Mouse (Mus musculus) brain, embryonic 14.5 days (tissue): ENCODE measurements around the gene Prps1.

ENCODE experiments used
- CTCF ChIP-seq: fragments of 200-500 bp; IDR thresholded peaks from 2 replicates; pipeline ENCODE4 v1.5.1; 2012; ENCODE audit warnings: inconsistent platforms, mild to moderate bottlenecking, moderate library complexity, borderline replicate concordance; ENCODE audit not compliant: insufficient read depth, insufficient read length; ENCODE audit errors: extremely low read depth
- POLR2A ChIP-seq: fragments of 200-500 bp; IDR thresholded peaks from 2 replicates; pipeline ENCODE4 v1.6.1; 2012; ENCODE audit warnings: mild to moderate bottlenecking, inconsistent platforms, borderline replicate concordance; ENCODE audit not compliant: poor library complexity, insufficient read depth, insufficient read length, severe bottlenecking; ENCODE audit errors: extremely low read depth

DNA sequence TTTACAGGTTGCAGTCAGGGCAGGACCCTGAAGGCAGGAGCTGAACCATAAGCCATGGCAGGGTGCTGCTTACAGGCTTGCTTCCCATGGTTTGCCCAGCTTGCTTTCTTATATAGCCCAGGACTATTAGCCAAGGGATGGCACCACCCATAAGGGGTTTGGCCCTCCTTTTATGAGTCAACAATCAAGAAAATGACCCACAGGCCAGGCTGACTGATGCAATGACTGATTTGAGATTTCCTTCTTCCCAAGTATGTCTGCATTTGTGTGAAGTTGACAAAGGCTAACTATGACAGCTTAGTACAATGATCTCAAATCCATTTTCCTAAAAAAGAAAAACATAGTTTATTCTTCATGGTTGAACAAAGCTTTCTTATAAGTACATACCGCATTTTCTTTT, 32.8 kb downstream of the Prps1 start:
- no peak for TF ChIP-seq CTCF
- no peak for TF ChIP-seq POLR2A
